Mouse (Mus musculus) brain, adult 2 months (tissue): ENCODE measurements around the gene Mrps16.

ENCODE experiments used
- DNase-seq: peaks from one replicate; pipeline ENCODE4 v3.0.0; 2011; ENCODE audit warnings: low read depth, low spot score

The Mrps16 gene

GRCm38 (mm10) chr14:20368271-20368670, 25.2 kb downstream of the Mrps16 start:
- DNase-seq, result no peak

- no peak for DNase-seq
Observed at GRCm38 (mm10) chr14:20363230-20363629, 30.2 kb downstream of the Mrps16 start.

- DNase-seq, result peak; percentile 99
Observed at GRCm38 (mm10) chr14:20347991-20348541, 45.4 kb downstream of the Mrps16 start, which contains the start of the genes Ecd and Fam149b. Ecd (minus strand) TSS chr14:20348121. Fam149b (plus strand) TSS chr14:20348162.

GRCm38 (mm10) chr14:20347441-20347990, 45.9 kb downstream of the Mrps16 start:
- peak; percentile 49 for DNase-seq

GRCm38 (mm10) chr14:20345885-20346284, 47.5 kb downstream of the Mrps16 start:
- DNase-seq, result peak; percentile 19

GRCm38 (mm10) chr14:20340866-20341265, 52.6 kb downstream of the Mrps16 start:
- no peak for DNase-seq

GRCm38 (mm10) chr14:20340149-20340548, 53.3 kb downstream of the Mrps16 start:
- DNase-seq, result peak; percentile 31

GRCm38 (mm10) chr14:20339415-20339814, 54.0 kb downstream of the Mrps16 start:
- no peak for DNase-seq
